Mouse (Mus musculus) cerebellum, adult 9-11 months (tissue): ENCODE results near the gene Gm3633.
"Not testable (repeated sequence)": the region's sequence is repeated elsewhere in the genome, so short reads cannot be mapped to it uniquely, and the experiment has no call there.

ENCODE experiments used
- DNase-seq: peaks from one replicate; pipeline ENCODE4 v3.0.0; 2022

Gene Gm3633

DNA sequence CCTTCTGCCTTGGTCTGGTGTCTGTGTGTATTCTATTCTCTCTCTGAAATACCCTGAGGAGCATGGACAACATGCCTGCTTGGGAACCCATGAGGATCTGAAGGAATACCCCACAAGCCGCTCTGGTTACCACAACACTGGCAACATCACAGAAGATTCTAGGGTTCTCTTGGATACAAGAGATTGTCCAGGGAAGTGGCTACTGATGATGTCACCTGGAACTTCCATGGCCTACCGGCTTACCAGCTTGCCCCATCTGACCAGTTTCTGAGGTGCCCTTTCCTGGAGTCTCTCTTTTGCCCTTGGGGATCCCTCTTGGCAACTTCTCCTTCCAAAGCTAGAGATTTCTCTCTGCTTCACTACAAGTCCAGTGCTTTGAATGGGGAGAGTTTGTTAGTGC is at the start of gene Gm3633:
Gm3633 (minus strand) TSS at position 101 of the 400 bp plus-strand sequence.
- not testable (repeated sequence) for DNase-seq

DNA sequence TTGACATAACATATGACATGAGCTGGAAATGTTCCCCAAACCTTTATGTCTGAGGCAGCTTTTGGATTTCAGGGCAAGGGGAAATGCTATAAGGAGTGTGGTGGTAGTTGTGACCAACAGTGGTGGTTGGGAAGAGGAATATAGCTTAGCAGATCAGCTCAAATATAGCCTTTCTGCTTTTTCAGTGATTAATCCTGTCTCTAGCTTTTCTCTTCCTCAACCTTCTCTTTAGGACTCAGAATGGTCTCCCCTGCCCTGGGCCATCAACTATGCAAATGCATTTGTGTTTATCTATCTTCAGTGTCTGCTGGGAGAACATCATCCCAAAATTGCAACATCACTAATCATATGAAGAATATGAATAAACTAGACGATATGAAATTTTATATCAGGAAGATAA is 13.9 kb upstream of the Gm3633 start, which contains the start of gene Gm10378:
Gm10378 (plus strand) TSS at position 301 of the 400 bp plus-strand sequence.
- not testable (repeated sequence) for DNase-seq

DNA sequence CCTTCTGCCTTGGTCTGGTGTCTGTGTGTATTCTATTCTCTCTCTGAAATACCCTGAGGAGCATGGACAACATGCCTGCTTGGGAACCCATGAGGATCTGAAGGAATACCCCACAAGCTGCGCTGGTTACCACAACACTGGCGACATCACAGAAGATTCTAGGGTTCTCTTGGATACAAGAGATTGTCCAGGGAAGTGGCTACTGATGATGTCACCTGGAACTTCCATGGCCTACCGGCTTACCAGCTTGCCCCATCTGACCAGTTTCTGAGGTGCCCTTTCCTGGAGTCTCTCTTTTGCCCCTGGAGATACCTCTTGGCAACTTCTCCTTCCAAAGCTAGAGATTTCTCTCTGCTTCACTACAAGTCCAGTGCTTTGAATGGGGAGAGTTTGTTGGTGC is 41.9 kb downstream of the Gm3633 start, which contains the start of gene Gm17124:
Gm17124 (minus strand) TSS at position 101 of the 400 bp plus-strand sequence.
- not testable (repeated sequence) for DNase-seq
